Mouse (Mus musculus) cerebellum, adult 2 months (tissue): ENCODE data around the gene Lrrc74a.

Experiments used
- CTCF ChIP-seq: fragments of 200-500 bp; IDR thresholded peaks from 2 replicates; pipeline ENCODE4 v1.5.1; 2011; ENCODE audit warnings: low read depth, mild to moderate bottlenecking, control low read depth, low read length, moderate library complexity, borderline replicate concordance; ENCODE audit not compliant: insufficient read depth
- POLR2A ChIP-seq: fragments of 200-500 bp; IDR thresholded peaks from 2 replicates; pipeline ENCODE4 v1.6.1; 2011; ENCODE audit warnings: low read length, control low read depth, borderline replicate concordance; ENCODE audit not compliant: insufficient read depth

DNA sequence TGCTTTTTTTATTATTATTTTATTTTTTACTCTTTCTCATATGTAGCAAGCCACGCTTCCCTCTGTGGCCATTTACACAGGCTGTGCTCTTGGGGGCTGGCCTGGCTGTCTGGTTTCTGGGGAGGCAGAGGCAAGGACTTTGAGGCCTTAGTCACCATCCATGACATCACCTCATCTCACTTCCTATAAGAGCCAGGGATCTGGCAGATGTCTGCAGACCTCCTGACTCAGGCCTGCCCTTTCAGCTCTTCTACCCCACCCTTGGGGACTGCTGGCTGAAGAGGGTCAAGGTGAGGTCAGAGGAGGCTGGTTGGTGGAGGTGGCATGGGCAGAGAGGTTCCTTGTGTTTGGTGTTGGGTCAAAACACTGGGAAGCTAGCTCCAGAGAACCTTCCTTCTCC, 39.7 kb upstream of the Lrrc74a start:
- TF ChIP-seq CTCF (no peak), POLR2A (no peak)
